Mouse (Mus musculus): Measurements from ENCODE around the gene AB124611. TPM values are rescaled to one million over a fixed set of nuclear protein-coding genes. Genes with fewer than 3 reads are reported as not detected.
A peak's percentile ranks its signal among the peaks of the same experiment; 100 is the strongest.
"Not testable (repeated sequence)": the region's sequence is repeated elsewhere in the genome, so short reads cannot be mapped to it uniquely, and the experiment has no call there.

The AB124611 gene
- polyA plus RNA-seq, 1 experiment from 2014 or later, result 3.6 TPM

DNA sequence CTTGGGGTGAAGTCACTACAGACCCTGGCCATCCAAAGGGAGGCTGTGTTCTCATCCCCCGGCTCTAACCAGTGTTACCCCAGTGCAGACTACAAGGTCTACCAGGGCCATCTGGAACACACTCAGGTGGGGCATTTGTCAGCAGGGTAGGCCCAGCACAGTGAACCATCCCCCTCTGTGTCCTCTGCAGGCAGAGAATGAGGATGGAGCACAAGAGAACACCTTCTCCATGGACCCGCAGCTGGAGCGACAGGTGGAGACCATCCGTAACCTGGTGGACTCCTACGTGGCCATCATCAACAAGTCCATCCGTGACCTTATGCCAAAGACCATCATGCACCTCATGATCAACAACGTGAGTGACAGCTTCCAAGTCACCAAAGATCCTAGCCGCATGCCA, 22.6 kb upstream of the AB124611 start:
- Histone ChIP-seq H3K9me3 (no peaks in the 10 kb centered on the region), H3K27ac (no peak overlapping the region), H3K9ac (no peak overlapping the region), H3K4me1 (peaks cover 5% of the 10 kb centered on the region; the same call in 1 of the 2 replicates), H3K36me3 (peaks cover 70% of the 10 kb centered on the region), H3K4me2 (no peak overlapping the region), H3K4me3 (no peak overlapping the region), H3K27me3 (no peaks in the 10 kb centered on the region)
- 97% methylated on average over 8 of the region's 8 CpGs for WGBS
- ATAC-seq (ENCODE audit: insufficient number of reproducible peaks, low FRiP score, low TSS enrichment, low read depth), result no peak

DNA sequence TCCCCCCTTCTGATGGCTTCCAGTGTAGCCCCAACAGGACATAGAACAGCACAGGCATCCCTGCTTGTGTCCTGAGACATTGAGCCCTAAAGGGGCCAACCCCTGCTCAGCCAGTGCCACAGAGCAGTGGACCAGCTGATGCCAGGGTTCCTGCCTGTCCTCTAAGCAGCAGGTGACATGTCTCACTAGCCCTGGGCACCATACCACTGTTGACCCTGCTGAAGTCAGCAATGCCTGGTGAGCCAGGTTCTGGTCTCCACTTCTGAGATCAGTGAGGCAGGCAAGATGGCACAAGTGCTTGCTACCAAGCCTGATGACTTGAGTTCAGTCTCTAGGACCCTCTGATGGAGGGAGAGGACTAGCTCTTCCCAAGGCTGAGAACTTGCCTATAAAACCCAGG, 20.2 kb upstream of the AB124611 start:
- Histone ChIP-seq H3K27me3 (no peaks in the 10 kb centered on the region), H3K4me3 (no peak overlapping the region), H3K9me3 (no peaks in the 10 kb centered on the region), H3K9ac (no peak overlapping the region), H3K27ac (no peak overlapping the region), H3K4me1 (peaks cover 17% of the 10 kb centered on the region), H3K36me3 (peaks cover 64% of the 10 kb centered on the region), H3K4me2 (no peak overlapping the region)
- ATAC-seq (ENCODE audit: insufficient number of reproducible peaks, low FRiP score, low TSS enrichment, low read depth), result no peak

DNA sequence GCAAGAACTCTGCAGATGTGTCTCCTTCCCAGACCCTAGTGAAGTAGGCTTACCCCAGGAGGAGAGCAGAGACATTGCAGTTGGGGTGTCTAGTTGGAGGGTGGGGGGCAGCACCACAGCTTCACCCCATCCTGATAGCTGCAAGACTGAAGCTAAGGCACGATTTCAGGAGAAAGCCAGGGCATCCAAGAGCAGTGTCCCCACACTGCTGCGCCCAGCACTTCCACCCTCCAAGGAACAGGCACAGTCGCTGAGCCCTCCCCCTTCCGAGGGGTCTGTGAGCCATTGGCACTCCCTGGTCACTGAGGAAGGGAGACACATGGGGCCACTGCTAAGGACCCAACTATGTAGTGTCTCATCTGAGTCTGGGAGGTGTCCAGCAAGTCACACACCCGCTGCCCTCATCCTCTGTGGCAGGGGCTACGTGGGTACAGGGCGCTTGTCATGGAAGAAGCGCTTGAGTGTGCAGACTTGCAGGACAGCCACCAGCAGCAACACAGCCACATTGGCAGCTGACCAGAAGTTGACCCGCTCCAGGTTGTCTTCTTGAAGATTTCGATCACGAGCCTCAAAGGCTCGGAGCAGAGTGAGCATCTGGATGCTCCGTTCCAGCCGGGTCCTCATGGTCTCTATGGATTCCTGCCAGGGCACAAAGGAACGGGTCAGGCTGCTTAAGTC, 18.1 kb upstream of the AB124611 start:
- no peak for ATAC-seq (ENCODE audit: insufficient number of reproducible peaks, low FRiP score, low TSS enrichment, low read depth)
- H3K4me1 ChIP-seq, result peaks cover 21% of the 10 kb centered on the region
- no peaks in the 10 kb centered on the region for H3K9me3 ChIP-seq
- peaks cover 60% of the 10 kb centered on the region for H3K36me3 ChIP-seq
- no peak overlapping the region for H3K27ac ChIP-seq
- no peaks in the 10 kb centered on the region for H3K27me3 ChIP-seq
- H3K4me3 ChIP-seq, result no peak overlapping the region
- H3K9ac ChIP-seq, result no peak overlapping the region
- 91% methylated on average over 15 of the region's 15 CpGs for WGBS
- H3K4me2 ChIP-seq, result no peak overlapping the region

DNA sequence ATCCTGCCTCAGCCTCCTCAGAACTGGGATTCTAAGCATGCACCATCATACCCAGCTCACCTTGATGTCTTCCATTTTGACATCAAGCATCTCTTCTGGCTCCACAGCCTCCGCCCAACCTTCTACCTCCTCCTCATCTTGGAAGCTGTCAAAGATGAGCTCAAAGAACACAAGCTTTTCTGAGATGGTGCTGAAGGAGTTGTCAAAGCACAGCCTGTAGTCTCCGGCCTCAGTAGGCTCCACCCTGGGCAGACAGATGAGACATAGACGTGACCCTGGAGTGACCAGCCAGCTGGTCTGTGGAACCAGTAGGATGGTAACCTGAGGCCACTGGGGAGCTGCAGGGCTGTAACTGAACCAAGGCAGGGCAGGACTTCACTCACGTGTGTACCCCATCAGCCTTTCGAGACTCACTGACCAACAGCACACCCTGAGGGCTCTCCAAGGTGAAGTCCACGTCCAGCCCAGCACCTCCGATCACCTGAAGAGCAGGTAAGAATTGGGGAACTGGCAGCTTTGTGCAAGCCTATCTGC, 17.0 kb upstream of the AB124611 start:
- no peak for ATAC-seq (ENCODE audit: insufficient number of reproducible peaks, low FRiP score, low TSS enrichment, low read depth)
- WGBS, result 67% methylated on average over 7 of the region's 7 CpGs
- Histone ChIP-seq H3K27me3 (no peaks in the 10 kb centered on the region), H3K36me3 (peaks cover 51% of the 10 kb centered on the region), H3K9me3 (no peaks in the 10 kb centered on the region), H3K4me3 (peak overlapping the region; percentile 82), H3K9ac (0 out of 2 replicates have a peak overlapping the region, but pooled peaks have one; percentile 72), H3K4me2 (peak overlapping the region; percentile 75), H3K27ac (no peak overlapping the region), H3K4me1 (peaks cover 21% of the 10 kb centered on the region)

DNA sequence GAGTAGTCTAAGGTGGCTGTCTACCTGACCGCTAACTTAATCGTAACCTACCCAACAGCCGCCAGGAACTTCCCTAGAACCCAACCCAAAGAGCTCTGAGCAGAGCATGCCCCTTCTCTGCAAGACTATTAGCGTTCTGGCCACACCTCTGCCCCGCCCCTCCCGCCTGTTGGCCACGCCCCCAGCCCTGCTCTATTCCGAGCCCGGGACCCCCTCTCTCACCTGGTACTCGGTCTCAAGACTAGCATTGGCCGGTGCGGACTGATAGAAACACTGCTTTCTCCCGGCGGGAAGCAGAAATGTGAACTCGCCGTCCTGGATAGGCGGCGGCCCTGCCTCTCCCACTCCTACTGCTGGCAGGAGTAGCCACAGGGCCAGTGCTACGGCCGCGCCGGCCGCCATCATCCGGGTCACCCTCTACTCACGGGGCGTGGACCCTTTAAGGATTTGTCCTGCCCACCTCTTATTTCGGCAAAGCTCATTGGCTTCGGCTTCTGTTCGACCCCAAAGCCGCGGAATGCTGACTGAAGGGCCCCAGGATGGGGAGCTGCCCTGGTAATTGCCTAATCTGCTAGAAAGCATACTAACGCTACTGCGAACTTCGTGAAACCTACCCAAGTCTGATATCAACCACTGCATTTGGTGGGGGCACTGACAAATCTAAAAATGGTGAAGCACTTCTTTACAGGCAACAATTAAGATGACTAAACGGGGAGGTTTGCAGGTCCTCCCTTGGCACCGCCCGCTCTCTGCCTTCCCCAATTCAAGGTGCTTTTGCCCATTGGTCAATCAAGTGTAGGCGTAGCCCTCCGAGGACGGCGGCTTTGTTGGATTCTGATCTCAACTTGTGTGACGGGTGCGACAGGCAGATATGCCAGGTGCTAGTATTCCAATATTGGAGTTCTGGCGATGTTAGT, 15.9 kb upstream of the AB124611 start, which contains the start of gene Tmed1:
Tmed1 (minus strand) TSS at position 481 of the 917 bp plus-strand sequence.
- Histone ChIP-seq H3K36me3 (peaks cover 40% of the 10 kb centered on the region), H3K27me3 (no peaks in the 10 kb centered on the region), H3K9ac (peak within 1 kb of the TSS; percentile 72), H3K9me3 (no peaks in the 10 kb centered on the region), H3K27ac (peak within 1 kb of the TSS; percentile 96), H3K4me3 (peak within 1 kb of the TSS; percentile 82), H3K4me1 (peaks cover 21% of the 10 kb centered on the region), H3K4me2 (peak within 1 kb of the TSS; percentile 75)
- under 1% methylated on average over 44 of the region's 44 CpGs for WGBS
- peak; percentile 96 for ATAC-seq (ENCODE audit: insufficient number of reproducible peaks, low FRiP score, low TSS enrichment, low read depth)

DNA sequence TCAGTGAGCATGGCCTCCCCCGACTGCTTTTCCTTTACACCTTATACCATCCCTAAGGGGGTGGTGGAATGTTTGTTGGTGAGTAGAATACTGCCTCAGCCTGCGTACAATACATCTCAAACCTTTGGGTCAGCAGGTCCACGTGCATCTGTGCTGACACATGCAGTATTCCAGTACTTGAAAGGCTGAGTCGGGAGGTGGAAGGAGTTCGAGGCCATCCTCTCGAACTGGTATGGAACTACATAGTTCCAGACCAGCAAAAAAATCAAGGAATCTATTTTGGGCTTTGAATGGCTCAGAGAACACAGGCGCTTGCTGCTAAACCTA, 15.3 kb upstream of the AB124611 start:
- H3K4me2 ChIP-seq, result peak overlapping the region; percentile 75

DNA sequence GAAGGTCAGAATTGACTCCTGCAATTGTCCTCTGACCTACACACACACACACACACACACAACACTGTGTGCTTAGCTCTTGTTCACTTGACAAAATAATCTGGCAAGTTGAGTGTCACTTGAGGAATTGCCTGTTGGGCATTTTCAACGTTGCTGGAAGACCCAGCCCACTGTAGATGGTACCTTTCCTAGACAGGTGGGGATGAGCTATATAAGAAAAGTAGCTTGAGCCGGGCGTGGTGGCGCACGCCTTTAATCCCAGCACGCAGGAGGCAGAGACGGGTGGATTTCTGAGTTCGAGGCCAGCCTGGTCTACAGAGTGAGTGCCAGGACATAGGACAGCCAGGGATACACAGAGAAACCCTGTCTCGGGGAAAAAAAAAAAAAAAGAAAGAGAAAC, 14.9 kb upstream of the AB124611 start:
- peak overlapping the region; percentile 96 for H3K27ac ChIP-seq
- H3K9me3 ChIP-seq, result no peaks in the 10 kb centered on the region
- H3K4me3 ChIP-seq, result peak overlapping the region; percentile 82
- H3K4me1 ChIP-seq, result peaks cover 21% of the 10 kb centered on the region
- ATAC-seq (ENCODE audit: insufficient number of reproducible peaks, low FRiP score, low TSS enrichment, low read depth), result no peak
- no peaks in the 10 kb centered on the region for H3K27me3 ChIP-seq
- H3K9ac ChIP-seq, result 0 out of 2 replicates have a peak overlapping the region, but pooled peaks have one; percentile 21
- peak overlapping the region; percentile 75 for H3K4me2 ChIP-seq
- peaks cover 30% of the 10 kb centered on the region for H3K36me3 ChIP-seq
- WGBS, result 72% methylated on average over 9 of the region's 9 CpGs

More for the DNA sequence above, 15.3 kb upstream of the AB124611 start:
- Histone ChIP-seq H3K9ac (peak overlapping the region; percentile 21), H3K27ac (peak overlapping the region; percentile 96), H3K27me3 (no peaks in the 10 kb centered on the region), H3K36me3 (peaks cover 34% of the 10 kb centered on the region), H3K9me3 (no peaks in the 10 kb centered on the region), H3K4me3 (peak overlapping the region; percentile 82), H3K4me1 (peaks cover 21% of the 10 kb centered on the region)
- ATAC-seq (ENCODE audit: insufficient number of reproducible peaks, low FRiP score, low TSS enrichment, low read depth), result no peak
- 5% methylated on average over 7 of the region's 7 CpGs for WGBS

DNA sequence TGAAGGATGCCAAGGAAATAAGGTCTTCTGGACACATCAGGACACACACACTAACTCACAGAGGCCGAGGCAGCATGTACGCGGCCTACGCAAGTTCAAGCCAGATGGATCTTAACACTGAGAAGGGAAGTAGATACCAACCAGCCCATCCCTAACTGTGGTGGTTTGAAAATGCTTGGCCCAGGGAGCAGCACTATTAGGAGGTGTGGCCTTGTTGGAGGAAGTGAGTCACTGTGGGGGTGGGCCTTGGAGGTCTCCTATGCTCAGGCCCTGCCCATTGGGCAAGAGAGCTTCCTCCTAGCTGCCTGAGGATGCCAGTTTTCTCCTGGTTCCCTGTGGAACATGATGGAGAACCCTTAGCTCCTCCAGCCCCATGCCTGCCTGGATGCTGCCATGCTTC, 12.5 kb upstream of the AB124611 start:
- peaks cover 16% of the 10 kb centered on the region for H3K4me1 ChIP-seq
- H3K4me3 ChIP-seq, result no peak overlapping the region
- no peak overlapping the region for H3K27ac ChIP-seq
- no peak for ATAC-seq (ENCODE audit: insufficient number of reproducible peaks, low FRiP score, low TSS enrichment, low read depth)
- no peak overlapping the region for H3K4me2 ChIP-seq
- H3K9me3 ChIP-seq, result no peaks in the 10 kb centered on the region
- no peaks in the 10 kb centered on the region for H3K27me3 ChIP-seq
- no peak overlapping the region for H3K9ac ChIP-seq
- WGBS, result 96% methylated on average over 4 of the region's 4 CpGs
- H3K36me3 ChIP-seq, result peaks cover 6% of the 10 kb centered on the region

DNA sequence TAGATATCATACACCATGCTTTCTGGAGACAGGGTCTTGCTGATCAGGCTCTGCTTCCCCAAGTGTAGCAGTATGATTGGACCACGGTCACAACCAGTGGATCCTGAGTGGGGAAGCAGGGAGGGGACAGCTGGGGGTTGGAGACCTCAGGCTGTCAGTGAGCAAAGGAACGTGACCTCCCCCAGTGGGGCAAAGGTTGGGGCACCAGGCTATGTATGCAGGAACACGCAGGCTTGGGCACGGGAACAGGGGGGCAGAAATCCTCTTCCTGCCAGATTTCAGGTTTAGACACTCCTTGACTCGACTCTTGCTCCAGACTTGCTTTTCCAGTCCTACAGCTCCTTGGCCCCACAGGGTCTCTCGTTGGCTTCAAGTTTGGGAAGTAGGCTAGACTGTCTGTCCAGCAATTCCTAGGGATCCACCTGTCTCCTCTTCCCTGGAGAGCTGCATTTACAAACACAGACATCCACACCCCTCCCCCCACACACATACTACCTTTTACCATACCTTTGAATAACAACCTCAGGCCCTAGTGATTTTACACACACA, 8.0 kb upstream of the AB124611 start:
- no peak for ATAC-seq (ENCODE audit: insufficient number of reproducible peaks, low FRiP score, low TSS enrichment, low read depth)
- no peak overlapping the region for H3K4me2 ChIP-seq
- no peaks in the 10 kb centered on the region for H3K9me3 ChIP-seq
- no peak overlapping the region for H3K4me3 ChIP-seq
- H3K27ac ChIP-seq, result peak overlapping the region; percentile 63
- H3K4me1 ChIP-seq, result no peaks in the 10 kb centered on the region
- H3K9ac ChIP-seq, result no peak overlapping the region
- 80% methylated on average over 6 of the region's 6 CpGs for WGBS
- no peaks in the 10 kb centered on the region for H3K27me3 ChIP-seq
- H3K36me3 ChIP-seq, result no peaks in the 10 kb centered on the region

DNA sequence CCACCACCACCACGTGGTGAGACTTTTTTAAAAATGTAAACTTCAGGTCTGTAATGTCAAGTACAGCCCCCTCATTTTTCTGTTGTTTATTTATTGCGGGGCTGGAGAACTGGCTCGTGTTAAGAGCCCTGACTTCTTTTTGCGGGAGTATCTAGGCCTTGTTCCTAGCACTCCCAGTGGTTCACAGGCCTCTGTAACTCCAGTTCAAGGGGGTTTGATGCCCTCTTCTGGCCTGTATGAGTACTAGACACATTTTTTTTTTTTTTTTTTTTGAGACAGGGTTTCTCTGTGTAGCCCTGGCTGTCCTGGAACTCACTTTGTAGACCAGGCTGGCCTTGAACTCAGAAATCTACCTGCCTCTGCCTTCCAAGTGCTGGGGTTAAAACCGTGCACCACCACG, 7.3 kb upstream of the AB124611 start:
- WGBS, result 82% methylated on average over 6 of the region's 6 CpGs
- H3K4me1 ChIP-seq; ATAC-seq (ENCODE audit: insufficient number of reproducible peaks, low FRiP score, low TSS enrichment, low read depth): not testable (repeated sequence)

DNA sequence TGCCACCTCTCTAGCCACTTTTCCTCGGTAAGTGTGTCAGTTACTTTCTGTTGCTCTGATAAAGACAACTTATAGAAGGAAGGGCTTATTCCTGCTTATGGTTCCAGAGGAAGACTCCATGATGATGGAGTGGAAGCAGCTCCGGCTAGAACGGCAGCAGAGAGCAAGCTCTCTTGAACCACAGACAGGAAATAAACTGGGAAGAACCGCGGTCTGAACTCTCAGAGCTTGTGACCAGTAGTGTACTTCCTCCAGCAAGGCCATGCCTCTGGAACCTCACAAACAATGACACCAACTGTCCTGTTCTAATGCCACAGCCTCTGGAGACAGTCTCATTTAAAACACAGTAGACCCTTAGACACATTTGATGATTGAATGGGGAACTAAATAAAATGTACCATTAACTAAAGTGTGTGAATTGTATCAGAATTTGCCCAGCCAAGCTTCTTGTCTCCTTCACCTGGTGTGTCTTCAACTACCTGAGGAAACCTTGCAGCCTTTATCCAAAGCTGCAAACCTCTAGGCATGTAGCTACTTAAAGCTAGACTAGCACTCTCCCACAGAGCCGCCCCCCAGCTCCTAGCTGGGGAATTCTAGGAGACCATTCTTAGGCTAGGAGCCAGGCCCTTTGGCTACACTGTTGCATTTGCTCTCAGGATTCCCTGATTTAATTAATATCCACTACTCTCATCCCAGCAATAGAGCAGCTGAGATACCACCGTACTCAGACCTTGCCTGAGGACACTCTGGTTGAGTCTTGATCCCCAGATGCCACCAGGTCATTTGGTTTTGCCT, 637 bp upstream of the AB124611 start:
- Histone ChIP-seq H3K9me3 (no peaks in the 10 kb centered on the region), H3K36me3 (peaks cover 5% of the 10 kb centered on the region; the same call in 1 of the 2 replicates), H3K27ac (no peak overlapping the region), H3K4me1 (no peaks in the 10 kb centered on the region), H3K27me3 (no peaks in the 10 kb centered on the region), H3K4me3 (no peak overlapping the region), H3K9ac (no peak overlapping the region), H3K4me2 (no peak overlapping the region)
- WGBS, result 72% methylated on average over 7 of the region's 7 CpGs
- no peak for ATAC-seq (ENCODE audit: insufficient number of reproducible peaks, low FRiP score, low TSS enrichment, low read depth)

More for the DNA sequence above, 7.3 kb upstream of the AB124611 start:
- not testable (repeated sequence) for H3K4me3 ChIP-seq, H3K36me3 ChIP-seq, H3K9me3 ChIP-seq, H3K27me3 ChIP-seq, H3K4me2 ChIP-seq, H3K9ac ChIP-seq, H3K27ac ChIP-seq

Data from limb, embryonic 15.5 days (tissue).